Mouse (Mus musculus) myocyte (in vitro differentiated cells): ENCODE data around the gene Tmprss13. TPM values are rescaled to one million over a fixed set of nuclear protein-coding genes. Genes with fewer than 3 reads are reported as not detected.

Source experiments
- H3K27me3 ChIP-seq: one replicate; pipeline ENCODE4 v1.6.1; 2011; ENCODE audit not compliant: control insufficient read depth, insufficient read depth, insufficient read length
- H3K36me3 ChIP-seq: one replicate; pipeline ENCODE4 v1.6.1; 2011; ENCODE audit not compliant: control insufficient read depth, insufficient read depth
- H3K4me2 ChIP-seq: one replicate; pipeline ENCODE4 v1.6.1; 2011; ENCODE audit warnings: low read depth, control low read depth
- H3K4me3 ChIP-seq: one replicate; pipeline ENCODE4 v1.5.1; 2011; ENCODE audit warnings: mild to moderate bottlenecking, control low read depth, moderate library complexity
- H3K79me2 ChIP-seq: one replicate; pipeline ENCODE4 v1.6.1; 2011; ENCODE audit not compliant: control insufficient read depth, insufficient read depth
- H3ac ChIP-seq: one replicate; pipeline ENCODE4 v1.6.1; 2011; ENCODE audit not compliant: control insufficient read depth, insufficient read length
- CEBPB ChIP-seq: IDR thresholded peaks from 2 replicates; pipeline ENCODE4 v1.6.1; 2011; ENCODE audit warnings: mild to moderate bottlenecking, moderate library complexity; ENCODE audit not compliant: poor library complexity, insufficient read depth, severe bottlenecking
- E2F4 ChIP-seq: IDR thresholded peaks from one replicate; pipeline ENCODE4 v1.6.1; 2011; ENCODE audit warnings: mild to moderate bottlenecking, control low read depth, moderate library complexity; ENCODE audit not compliant: insufficient read depth
- MAX ChIP-seq: IDR thresholded peaks from one replicate; pipeline ENCODE4 v1.6.1; 2011; ENCODE audit warnings: low read depth, mild to moderate bottlenecking, control low read depth
- MYOD1 ChIP-seq, 3 experiments: IDR thresholded peaks; one replicate each; pipeline ENCODE4 v1.6.1; 2011; ENCODE audit warnings: control low read depth in 2 of 3, low read depth in 2 of 3, mild to moderate bottlenecking in 2 of 3, moderate library complexity in 1 of 3; ENCODE audit not compliant: insufficient read length in 2 of 3, control insufficient read depth in 1 of 3
- MYOG ChIP-seq, 3 experiments: IDR thresholded peaks; one replicate each; pipeline ENCODE4 v1.6.1; 2011; ENCODE audit warnings: control low read depth in 2 of 3, low read depth in 2 of 3, mild to moderate bottlenecking in 2 of 3; ENCODE audit not compliant: insufficient read length in 2 of 3, control insufficient read depth in 1 of 3, insufficient read depth in 1 of 3
- POLR2A ChIP-seq: IDR thresholded peaks from one replicate; pipeline ENCODE4 v1.6.1; 2011; ENCODE audit warnings: low read depth, mild to moderate bottlenecking, control low read depth, moderate library complexity; ENCODE audit not compliant: insufficient read length
- POLR2AphosphoS2 ChIP-seq: IDR thresholded peaks from one replicate; pipeline ENCODE4 v1.6.1; 2011; ENCODE audit warnings: low read depth, control low read depth; ENCODE audit not compliant: insufficient read length
- REST ChIP-seq: IDR thresholded peaks from one replicate; pipeline ENCODE4 v1.6.1; 2011; ENCODE audit warnings: mild to moderate bottlenecking, control low read depth, moderate library complexity; ENCODE audit not compliant: insufficient read depth, insufficient read length
- SRF ChIP-seq: IDR thresholded peaks from one replicate; pipeline ENCODE4 v1.6.1; 2011; ENCODE audit warnings: low read depth; ENCODE audit not compliant: control insufficient read depth, insufficient read length
- TCF12 ChIP-seq: IDR thresholded peaks from one replicate; pipeline ENCODE4 v1.6.1; 2011; ENCODE audit warnings: mild to moderate bottlenecking, control low read depth; ENCODE audit not compliant: poor library complexity, insufficient read depth, severe bottlenecking
- TCF3 ChIP-seq: IDR thresholded peaks from one replicate; pipeline ENCODE4 v1.6.1; 2011; ENCODE audit warnings: low read depth, control low read depth; ENCODE audit not compliant: insufficient read length
- USF1 ChIP-seq: IDR thresholded peaks from one replicate; pipeline ENCODE4 v1.6.1; 2011; ENCODE audit warnings: low read depth, mild to moderate bottlenecking, control low read depth, moderate library complexity
- polyA plus RNA-seq: library from polyadenylated mRNA; unstranded; fragments of >200 nt; fragmentation: generic; extraction: Trizol; gene quantifications from one replicate; pipeline ENCODE4 v1.2.1, GENCODE M21; 2012; ENCODE audit warnings: missing spikeins

Gene Tmprss13
- polyA plus RNA-seq, 1 experiment, result not detected

GRCm38 (mm10) chr9:45389596-45389995 lies 70.7 kb downstream of the Tmprss13 start:
- H3K27me3 ChIP-seq, result no peaks in the 10 kb centered on the region
- no peaks in the 10 kb centered on the region for H3K36me3 ChIP-seq
- no peak overlapping the region for H3K4me2 ChIP-seq
- TF ChIP-seq CEBPB (no peak), POLR2A (no peak), E2F4 (no peak), USF1 (no peak), TCF3 (no peak), POLR2AphosphoS2 (no peak), MAX (no peak), TCF12 (no peak), MYOD1 (IDR thresholded peaks at IDR 0.05; ENCODE audit: control insufficient read depth in 1 of 3, insufficient read length in 2 of 3, low read depth in 2 of 3) (no peak), SRF (no peak), REST (no peak), MYOG (IDR thresholded peaks at IDR 0.05; ENCODE audit: control insufficient read depth in 1 of 3, insufficient read depth in 1 of 3, insufficient read length in 2 of 3, low read depth in 2 of 3) (no peak)
- H3K4me3 ChIP-seq, result no peak overlapping the region
- H3K79me2 ChIP-seq, result no peaks in the 10 kb centered on the region
- no peak overlapping the region for H3ac ChIP-seq

GRCm38 (mm10) chr9:45391299-45391698 lies 72.4 kb downstream of the Tmprss13 start:
- Histone ChIP-seq H3ac (no peak overlapping the region), H3K4me3 (no peak overlapping the region), H3K79me2 (no peaks in the 10 kb centered on the region), H3K4me2 (no peak overlapping the region), H3K27me3 (no peaks in the 10 kb centered on the region), H3K36me3 (no peaks in the 10 kb centered on the region)
- TF ChIP-seq MYOG (IDR thresholded peaks at IDR 0.05; ENCODE audit: control insufficient read depth in 1 of 3, insufficient read depth in 1 of 3, insufficient read length in 2 of 3, low read depth in 2 of 3), result no peak
- no peak for TF ChIP-seq POLR2A
- no peak for TF ChIP-seq MAX
- TF ChIP-seq TCF12, result no peak
- TF ChIP-seq CEBPB, result no peak
- no peak for TF ChIP-seq TCF3
- TF ChIP-seq REST, result no peak
- no peak for TF ChIP-seq POLR2AphosphoS2
- no peak for TF ChIP-seq SRF
- TF ChIP-seq MYOD1 (IDR thresholded peaks at IDR 0.05; ENCODE audit: control insufficient read depth in 1 of 3, insufficient read length in 2 of 3, low read depth in 2 of 3), result no peak
- no peak for TF ChIP-seq USF1
- TF ChIP-seq E2F4, result no peak

DNA sequence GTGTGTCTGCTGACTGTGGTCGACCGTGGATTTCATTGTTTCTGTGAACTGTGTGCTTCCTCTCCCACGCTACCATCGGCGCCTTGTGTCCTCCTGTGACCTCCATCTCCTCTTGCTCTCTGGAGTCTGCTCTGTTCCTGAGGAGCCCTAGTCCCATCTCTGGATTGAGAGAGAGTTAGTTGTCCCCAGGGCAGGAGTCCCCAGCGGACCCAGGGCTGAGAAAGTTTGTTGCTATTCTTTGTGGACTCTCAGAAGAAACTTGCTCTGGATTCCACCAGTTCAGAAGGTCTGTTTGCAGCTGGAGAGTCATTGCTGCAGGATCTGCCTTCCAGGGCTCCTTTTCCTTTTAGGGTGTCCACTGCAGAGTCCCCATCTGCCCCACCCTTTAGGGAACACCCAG lies 76.3 kb downstream of the Tmprss13 start:
- TF ChIP-seq MYOD1 (IDR thresholded peaks at IDR 0.05; ENCODE audit: control insufficient read depth in 1 of 3, insufficient read length in 2 of 3, low read depth in 2 of 3) (no peak), SRF (no peak)
- H3K4me3 ChIP-seq, result no peak overlapping the region
- H3ac ChIP-seq, result no peak overlapping the region
- H3K79me2 ChIP-seq, result no peaks in the 10 kb centered on the region
- H3K4me2 ChIP-seq, result no peak overlapping the region
- H3K36me3 ChIP-seq, result no peaks in the 10 kb centered on the region
- no peaks in the 10 kb centered on the region for H3K27me3 ChIP-seq

- Histone ChIP-seq H3K27me3 (no peaks in the 10 kb centered on the region), H3K79me2 (no peaks in the 10 kb centered on the region), H3K4me2 (no peak overlapping the region), H3K4me3 (no peak overlapping the region), H3ac (no peak overlapping the region), H3K36me3 (no peaks in the 10 kb centered on the region)
- TF ChIP-seq CEBPB, result no peak
- no peak for TF ChIP-seq MYOD1 (IDR thresholded peaks at IDR 0.05; ENCODE audit: control insufficient read depth in 1 of 3, insufficient read length in 2 of 3, low read depth in 2 of 3)
- TF ChIP-seq E2F4, result no peak
- no peak for TF ChIP-seq MYOG (IDR thresholded peaks at IDR 0.05; ENCODE audit: control insufficient read depth in 1 of 3, insufficient read depth in 1 of 3, insufficient read length in 2 of 3, low read depth in 2 of 3)
- TF ChIP-seq TCF3, result no peak
- no peak for TF ChIP-seq REST
- no peak for TF ChIP-seq TCF12
- no peak for TF ChIP-seq USF1
- no peak for TF ChIP-seq POLR2AphosphoS2
- no peak for TF ChIP-seq POLR2A
- no peak for TF ChIP-seq MAX
- TF ChIP-seq SRF, result no peak
These were observed 76.9 kb downstream of the Tmprss13 start for GRCm38 (mm10) chr9:45395796-45396195.

Other genes with a start within 250 kb of the Tmprss13 start
- gene Jaml, start 239.9 kb upstream of the Tmprss13 start, polyA plus RNA-seq, result not detected
- gene Scn2b, start 201.3 kb upstream of the Tmprss13 start, polyA plus RNA-seq, result not detected
- gene Scn4b, start 180.7 kb upstream of the Tmprss13 start, polyA plus RNA-seq, result not detected
- not detected for gene BC049352, start 137.1 kb upstream of the Tmprss13 start, polyA plus RNA-seq
- not detected for gene Tmprss4, start 115.0 kb upstream of the Tmprss13 start, polyA plus RNA-seq
- gene Il10ra, start 50.0 kb upstream of the Tmprss13 start, polyA plus RNA-seq, result not detected
- 0.73 TPM for gene Fxyd6, start 51.1 kb downstream of the Tmprss13 start, polyA plus RNA-seq
- 0.07 TPM for gene Fxyd2, start 80.6 kb downstream of the Tmprss13 start, polyA plus RNA-seq
- gene Dscaml1, start 107.5 kb downstream of the Tmprss13 start, polyA plus RNA-seq, result not detected